Comparison of ENCODE assay signal across 19 mouse cellular contexts in genomic region chr1:180220791-180221542, GRCm38 (mm10).
"Had no signal": no experiment of that assay in that cellular context is flagged by ENCODE, and none has a peak within 500 bp of the region (broad histone marks: within the 10 kb centered on the region; RNA-seq: fewer than 3 reads in every experiment).

No protein-coding gene starts in this region.

- H3K4me2 ChIP-seq: limb, embryonic 13.5 days; liver, embryonic 12.5 days; liver, embryonic 15.5 days; midbrain, embryonic 13.5 days; neural tube, embryonic 13.5 days had no signal

- H3K9ac ChIP-seq: limb, embryonic 13.5 days; liver, embryonic 12.5 days; liver, embryonic 15.5 days; midbrain, embryonic 13.5 days; neural tube, embryonic 13.5 days had no signal

- ATAC-seq: liver, embryonic 12.5 days; midbrain, embryonic 13.5 days; midbrain, embryonic 16.5 days had no signal

- H3K27ac ChIP-seq: limb, embryonic 10.5 days; limb, embryonic 13.5 days; liver, embryonic 12.5 days; liver, embryonic 15.5 days; midbrain, embryonic 10.5 days; midbrain, embryonic 13.5 days; neural tube, embryonic 13.5 days had no signal

- H3K36me3 ChIP-seq: limb, embryonic 10.5 days; limb, embryonic 13.5 days; liver, embryonic 12.5 days; liver, embryonic 15.5 days; midbrain, embryonic 10.5 days; midbrain, embryonic 13.5 days; neural tube, embryonic 13.5 days had no signal

- H3K27me3 ChIP-seq: limb, embryonic 13.5 days; liver, embryonic 12.5 days; liver, embryonic 15.5 days; neural tube, embryonic 13.5 days had no signal

- H3K4me3 ChIP-seq: limb, embryonic 10.5 days; limb, embryonic 13.5 days; liver, embryonic 12.5 days; liver, embryonic 15.5 days; midbrain, embryonic 10.5 days; midbrain, embryonic 13.5 days; myocyte; neural tube, embryonic 13.5 days had no signal

- H3K9me3 ChIP-seq: limb, embryonic 10.5 days; liver, embryonic 12.5 days; liver, embryonic 15.5 days; midbrain, embryonic 10.5 days; midbrain, embryonic 13.5 days; neural tube, embryonic 13.5 days had no signal

- DNase-seq: kidney, adult 8-10 months; kidney, postnatal 14 days; kidney, postnatal 4 days; lung, adult 2 months; lung, postnatal 14 days; lung, postnatal 4 days; retina, postnatal 1 day; right cerebral cortex, postnatal 25 days; thymus, adult 18-20 months; thymus, postnatal 36 days had no signal
